ENCODE assay signal across 8 mouse cellular contexts in genomic region chr14:57362726-57363660, GRCm38 (mm10). TPM values are rescaled to one million over a fixed set of nuclear protein-coding genes. Genes with fewer than 3 reads are reported as not detected.
A peak's percentile ranks its signal among the peaks of the same experiment; 100 is the strongest.
DNase-seq lines count a peak whose midpoint lies in the region; ATAC-seq and TF ChIP-seq lines count a peak whose summit lies in the region.

No protein-coding gene starts in this region.

- H3K4me1 ChIP-seq in heart, embryonic 14.5 days (ENCODE audit: control insufficient read depth in 2 of 2, insufficient read depth in 2 of 2, low read length in 2 of 2), result no peaks in the 10 kb centered on the region
- H3K4me1 ChIP-seq in liver, adult 2 months (ENCODE audit: control insufficient read depth, insufficient read depth, low read length), result peaks cover 7% of the 10 kb centered on the region
- peaks cover 6% of the 10 kb centered on the region; the same call in 1 of the 2 replicates for H3K4me1 ChIP-seq in neural tube, embryonic 13.5 days (replicated peaks)

- H3K4me3 ChIP-seq in heart, embryonic 14.5 days (ENCODE audit: control insufficient read depth in 1 of 2, insufficient read depth in 1 of 2, low read depth in 1 of 2, low read length in 2 of 2), result no peak overlapping the region
- no peak overlapping the region for H3K4me3 ChIP-seq in liver, adult 2 months (ENCODE audit: insufficient read depth, low read depth, low read length)
- H3K4me3 ChIP-seq in neural tube, embryonic 13.5 days, result no peak overlapping the region

- peak; percentile 82 for DNase-seq in CD4-positive, CD25-positive, alpha-beta regulatory T cell, adult 2 months (ENCODE audit: low read depth, low spot score)
- DNase-seq in brain, adult 2 months (ENCODE audit: low read depth, low spot score), result peak; percentile 83
- peak; percentile 86 for DNase-seq in kidney, postnatal 10 days
- peak; percentile 39 for DNase-seq in liver, adult 2 months (ENCODE audit: extremely low read depth, low read depth, low spot score)
- peak; percentile 89 for DNase-seq in testis, postnatal 10 days (ENCODE audit: low spot score)

- 9% methylated on average over 22 of the region's 31 CpGs for WGBS in heart, embryonic 14.5 days
- WGBS in liver, adult 2 months, result 34% methylated on average over 24 of the region's 31 CpGs
- 11% methylated on average over 31 of the region's 31 CpGs for WGBS in neural tube, embryonic 13.5 days

- 0 out of 2 replicates have a peak, but pooled peaks cover 3% of the 10 kb centered on the region for H3K79me2 ChIP-seq in liver, adult 2 months (ENCODE audit: control insufficient read depth, insufficient read depth, low read length)

- TF ChIP-seq CTCF in liver, adult 2 months (IDR thresholded peaks at IDR 0.05; ENCODE audit: low read depth, low read length), result peak; percentile 89

- no peaks in the 10 kb centered on the region for H3K9me3 ChIP-seq in heart, embryonic 14.5 days (ENCODE audit: control insufficient read depth, low read length)
- no peaks in the 10 kb centered on the region for H3K9me3 ChIP-seq in neural tube, embryonic 13.5 days

- H3K27me3 ChIP-seq in heart, embryonic 14.5 days (ENCODE audit: control insufficient read depth, insufficient read depth, low read length), result peaks cover 8% of the 10 kb centered on the region; the same call in 1 of the 2 replicates
- H3K27me3 ChIP-seq in liver, adult 2 months (ENCODE audit: control insufficient read depth, insufficient read depth, low read length), result no peaks in the 10 kb centered on the region
- H3K27me3 ChIP-seq in neural tube, embryonic 13.5 days, result 0 out of 2 replicates have a peak, but pooled peaks cover 5% of the 10 kb centered on the region

- H3K36me3 ChIP-seq in heart, embryonic 14.5 days (ENCODE audit: control insufficient read depth, insufficient read depth, low read length), result no peaks in the 10 kb centered on the region
- H3K36me3 ChIP-seq in liver, adult 2 months (ENCODE audit: control insufficient read depth, insufficient read depth, low read length), result no peaks in the 10 kb centered on the region
- H3K36me3 ChIP-seq in neural tube, embryonic 13.5 days, result no peaks in the 10 kb centered on the region

- H3K27ac ChIP-seq in heart, embryonic 14.5 days (replicated peaks in 1 of 2; ENCODE audit: control insufficient read depth in 1 of 2, insufficient read depth in 1 of 2, low read depth in 2 of 2, low read length in 2 of 2), result no peak overlapping the region
- no peak overlapping the region for H3K27ac ChIP-seq in liver, adult 2 months (replicated peaks; ENCODE audit: insufficient read depth, low read depth, low read length)
- H3K27ac ChIP-seq in neural tube, embryonic 13.5 days (replicated peaks), result no peak overlapping the region

- ATAC-seq in erythroblast, adult 5-6 weeks (replicated peaks; ENCODE audit: low FRiP score, poor library complexity, severe bottlenecking), result 0 out of 2 replicates have a peak, but pooled peaks have one; percentile 39
- no peak for ATAC-seq in heart, embryonic 14.5 days (ENCODE audit: insufficient number of reproducible peaks, insufficient read depth, low FRiP score, low read depth)
- ATAC-seq in neural tube, embryonic 13.5 days (ENCODE audit: low read depth), result peak; percentile 79

- no peak overlapping the region for H3K9ac ChIP-seq in heart, embryonic 14.5 days (ENCODE audit: low read length)
- no peak overlapping the region for H3K9ac ChIP-seq in liver, adult 2 months (ENCODE audit: low read depth, low read length)
- 0 out of 2 replicates have a peak overlapping the region, but pooled peaks have one; percentile 1 for H3K9ac ChIP-seq in neural tube, embryonic 13.5 days

- H3K4me2 ChIP-seq in heart, embryonic 14.5 days (ENCODE audit: low read length), result peak overlapping the region; percentile 41
- H3K4me2 ChIP-seq in neural tube, embryonic 13.5 days, result peak overlapping the region; percentile 42

- TF ChIP-seq POLR2A in liver, adult 2 months (IDR thresholded peaks at IDR 0.05; ENCODE audit: extremely low read depth, insufficient read depth, low read length), result no peak

RNA-seq across cellular contexts. Expression of gene Cryl1, which starts 35.3 kb away (rescaled TPM):
- 2.9 and 4.0 TPM in 2 replicates for total RNA-seq in erythroblast, adult 5-6 weeks (2015; ENCODE audit: low replicate concordance)
- total RNA-seq in erythroblast, adult 5-6 weeks (2017; ENCODE audit: low replicate concordance), result 3.3 and 7.3 TPM in 2 replicates
- polyA plus RNA-seq in heart, embryonic 14.5 days (2014; fragmentation: Nextera tagmentation; extraction: Ambion mirVana), result 14.6 and 17.3 TPM in 2 replicates
- total RNA-seq in liver, adult 2 months (2014; rRNA removed), result 33.0 and 46.4 TPM in 2 replicates
- 27.0 and 34.9 TPM in 2 replicates for polyA plus RNA-seq in liver, adult 2 months (2012; rRNA removed)
- 8.4 and 10.8 TPM in 2 replicates for polyA plus RNA-seq in neural tube, embryonic 13.5 days (2015; fragmentation: Nextera tagmentation; extraction: Ambion mirVana)

Comparison
In these comparisons a context has a peak if more than half of its experiments do, and no peak if none do; other contexts are left out.
1. DNase-seq: peak in every context shown above with its lines; median percentile 89 in testis, postnatal 10 days; 86 in kidney, postnatal 10 days; 83 in brain, adult 2 months; 82 in CD4-positive, CD25-positive, alpha-beta regulatory T cell, adult 2 months; 39 in liver, adult 2 months.